Mouse (Mus musculus) heart, adult 18-20 months (tissue): Measurements from ENCODE around the gene Narf. TPM values are rescaled to one million over a fixed set of nuclear protein-coding genes. Genes with fewer than 3 reads are reported as not detected.

Experiments
- DNase-seq, 2 experiments: peaks; one replicate each; pipeline ENCODE4 v3.0.0; 2021 to 2022; ENCODE audit warnings: mixed read lengths in 1 of 2
- total RNA-seq, 2 experiments: library from RNA; stranded (reverse); gene quantifications; 2 replicates each; pipeline ENCODE4 v1.2.3; 2021

Narf gene
- total RNA-seq, 2 experiments from 2014 or later, result 71.4 to 83.6 TPM

GRCm38 (mm10) chr11:121235475-121236238 is 1.4 kb upstream of the Narf start:
- peak in 1 of 2 experiments; percentile 44 for DNase-seq

- DNase-seq, result no peak
Measured at GRCm38 (mm10) chr11:121237345-121238128, 484 bp downstream of the Narf start.

DNA sequence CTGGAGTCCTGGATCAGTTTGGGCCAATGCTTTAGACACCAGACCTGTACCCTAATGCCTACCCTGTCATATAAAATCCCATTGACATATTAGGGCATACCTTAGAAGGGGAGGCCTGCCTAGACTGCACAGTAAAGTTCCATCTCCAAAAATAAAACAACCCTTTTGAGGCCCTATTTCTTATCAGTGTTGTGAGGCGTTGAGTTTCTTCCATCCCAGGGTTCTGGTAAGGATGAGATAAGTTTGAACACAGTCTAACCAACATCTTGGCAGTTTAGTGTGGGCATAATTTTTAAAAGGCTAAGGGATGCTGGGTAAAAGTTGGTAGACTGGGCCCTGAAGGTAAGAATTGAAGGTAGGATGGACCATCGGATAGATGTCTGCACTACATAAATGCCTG is 2.6 kb downstream of the Narf start:
- DNase-seq, result no peak

GRCm38 (mm10) chr11:121250196-121250595 is 13.1 kb downstream of the Narf start:
- no peak for DNase-seq

DNA sequence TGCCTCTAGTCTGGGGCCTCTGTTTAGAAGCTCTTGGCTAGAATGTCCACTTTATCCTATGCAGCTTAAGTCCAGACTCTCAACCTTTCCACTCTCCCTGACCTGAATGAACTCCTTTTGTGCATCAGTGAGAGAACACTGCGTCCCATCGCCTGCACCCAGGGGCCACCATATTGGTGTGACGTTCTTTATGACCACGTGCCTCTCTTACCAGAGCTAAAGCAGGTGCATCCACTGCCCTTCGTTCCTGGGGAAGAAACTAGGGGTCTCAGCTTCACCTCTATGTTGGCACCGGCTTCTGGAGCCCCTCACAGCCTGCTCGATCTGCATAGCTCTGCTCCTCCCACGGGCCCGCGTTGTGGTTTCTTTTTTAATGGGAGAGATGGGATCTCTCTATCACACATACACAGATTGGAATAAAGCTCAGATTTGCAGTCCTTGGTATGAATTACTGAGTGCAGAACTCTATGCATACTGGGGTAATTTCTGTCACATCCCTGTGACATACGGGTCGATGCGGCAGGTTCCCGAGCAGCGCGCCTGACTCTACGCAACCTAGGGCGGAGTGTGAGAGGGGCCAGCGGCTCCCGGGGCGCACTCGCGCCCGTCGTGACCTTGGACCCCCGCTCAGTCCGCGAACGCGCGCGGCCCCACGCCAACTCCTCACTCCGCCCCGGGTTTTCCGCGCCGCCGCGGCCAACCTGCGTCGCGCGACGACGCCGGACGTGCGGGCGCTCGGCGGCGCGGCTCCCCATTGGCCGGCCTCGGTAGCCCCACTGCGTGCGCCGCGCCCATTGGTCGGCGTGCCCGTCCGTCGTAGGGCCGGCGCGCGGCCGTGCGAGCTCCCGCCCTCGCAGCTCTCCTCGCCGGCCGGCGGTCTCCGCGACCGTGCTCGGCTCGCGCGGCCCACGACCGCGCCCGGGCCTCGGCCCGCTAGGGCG is 22.4 kb downstream of the Narf start, which contains the start of gene Foxk2:
TSS of gene Foxk2 (plus strand) at position 831 of the 941 bp plus-strand sequence.
- peak; percentile 91 to 94 for DNase-seq

GRCm38 (mm10) chr11:121260211-121260906 is 23.3 kb downstream of the Narf start:
- DNase-seq, result peak; percentile 13 to 41

DNA sequence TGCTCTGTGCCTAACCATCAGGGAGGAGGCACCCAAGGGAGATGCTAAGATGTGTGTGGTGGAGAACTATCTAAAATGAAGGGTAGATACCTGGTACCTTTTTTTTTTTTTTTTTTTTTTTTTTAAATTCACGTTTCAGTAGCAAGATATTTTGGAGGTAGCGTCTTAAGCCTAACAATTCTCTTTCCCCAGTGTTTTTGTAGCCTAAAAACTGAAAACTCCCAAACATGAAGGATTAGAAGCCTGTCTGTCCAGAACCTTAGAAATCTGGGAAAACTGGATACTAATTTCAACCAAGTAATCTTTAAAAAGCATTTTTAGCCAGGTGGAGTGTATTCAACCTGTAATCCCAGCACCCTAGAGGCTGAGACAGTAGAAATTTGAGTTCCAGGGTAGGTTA is 24.0 kb downstream of the Narf start:
- DNase-seq, result no peak

DNA sequence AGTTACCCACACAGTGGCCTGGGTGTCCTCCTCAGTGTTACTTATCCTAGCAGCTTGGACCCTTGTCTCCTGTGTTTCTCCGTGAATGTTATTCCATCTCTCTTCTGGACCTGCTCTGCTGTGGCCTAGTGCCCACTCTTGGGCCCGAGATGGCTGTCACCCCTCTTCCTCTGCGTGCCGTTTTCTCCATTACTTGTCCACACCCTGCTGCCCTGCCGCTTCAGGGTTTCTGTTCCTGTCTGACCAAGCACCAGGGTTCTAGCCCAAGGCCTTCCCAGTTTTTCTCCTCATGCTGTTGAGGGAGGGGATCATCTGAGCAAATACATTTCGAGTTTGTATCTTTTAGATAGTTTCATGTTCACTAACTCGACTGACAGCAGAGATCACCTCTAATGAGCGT is 40.5 kb downstream of the Narf start:
- no peak for DNase-seq

- DNase-seq, result no peak
Measured at GRCm38 (mm10) chr11:121278011-121278410, 41.0 kb downstream of the Narf start.

- DNase-seq, result no peak
Measured at GRCm38 (mm10) chr11:121282911-121283310, 45.9 kb downstream of the Narf start.

GRCm38 (mm10) chr11:121289859-121290258 is 52.8 kb downstream of the Narf start:
- no peak for DNase-seq

DNA sequence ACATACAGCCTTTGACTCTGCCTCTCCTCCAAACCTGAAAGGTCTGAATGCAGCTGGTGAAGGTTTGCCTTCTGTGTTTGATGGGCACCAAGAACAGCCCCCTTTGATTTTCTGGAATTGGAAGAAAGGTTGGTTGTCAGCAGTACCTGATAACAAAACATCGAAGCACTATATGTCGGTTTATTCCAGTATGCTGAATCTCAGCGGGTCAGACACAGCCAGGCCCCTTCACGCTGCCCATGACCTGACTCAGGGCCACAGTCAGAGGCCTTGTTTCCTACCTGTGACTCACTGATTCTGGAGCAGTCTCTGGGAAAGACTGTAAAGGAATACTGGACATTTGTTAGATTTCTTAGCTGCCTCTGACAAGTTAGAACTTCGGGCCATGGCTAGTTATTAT is 57.7 kb downstream of the Narf start:
- no peak for DNase-seq

- DNase-seq, result no peak
Measured at GRCm38 (mm10) chr11:121298493-121298892, 61.4 kb downstream of the Narf start.

GRCm38 (mm10) chr11:121300265-121300664 is 63.2 kb downstream of the Narf start:
- no peak for DNase-seq

DNA sequence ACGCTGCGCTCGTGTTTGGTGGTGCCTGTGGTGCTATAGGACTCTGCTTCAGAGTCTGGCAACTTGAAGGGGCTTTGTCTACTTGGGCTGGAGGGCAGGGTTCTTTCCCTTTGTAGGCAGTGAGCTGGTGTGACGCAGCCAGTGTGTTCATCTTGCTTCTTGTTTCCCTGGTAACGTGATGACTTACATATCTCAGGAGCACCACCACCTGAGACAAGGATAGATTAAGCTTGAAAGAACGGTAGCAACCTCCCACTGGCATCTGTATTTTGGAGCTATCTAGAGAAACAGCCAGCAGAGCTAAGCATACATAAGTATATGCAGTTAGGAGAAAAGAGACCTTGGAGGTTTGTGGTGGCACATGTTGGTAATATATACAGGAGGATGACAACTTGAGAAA is 68.3 kb downstream of the Narf start:
- no peak for DNase-seq

Other genes with a start within 250 kb of the Narf start
- gene Csnk1d, start 245.9 kb upstream of the Narf start, total RNA-seq, result 10 to 100 TPM; 49.2 to 55.1 TPM
- 1 to 10 TPM in 1 of 2 experiments, under 1 TPM in 1; 0.35 to 1.1 TPM for gene Cd7, start 197.8 kb upstream of the Narf start, total RNA-seq
- gene Sectm1b, start 173.7 kb upstream of the Narf start, total RNA-seq, result not detected
- under 1 TPM in 1 of 2 experiments, not detected in 1; 0.26 TPM for gene Sectm1a, start 156.0 kb upstream of the Narf start, total RNA-seq
- gene Tex19.2, start 118.6 kb upstream of the Narf start, total RNA-seq, result not detected
- gene Tex19.1, start 91.1 kb upstream of the Narf start, total RNA-seq, result not detected
- gene Uts2r, start 77.0 kb upstream of the Narf start, total RNA-seq, result under 1 TPM in 1 of 2 experiments, not detected in 1; 0.30 TPM
- gene Hexdc, start 32.8 kb upstream of the Narf start, total RNA-seq, result 1 to 10 TPM; 7.4 to 8.8 TPM
- 10 to 100 TPM; 17.0 to 17.9 TPM for gene Ogfod3, start 32.5 kb upstream of the Narf start, total RNA-seq
- gene Cybc1, start 7.9 kb upstream of the Narf start, total RNA-seq, result 10 to 100 TPM; 10.2 to 12.6 TPM
- 10 to 100 TPM; 17.7 to 18.5 TPM for gene Foxk2, start 22.7 kb downstream of the Narf start, total RNA-seq
- gene Wdr45b, start 117.2 kb downstream of the Narf start, total RNA-seq, result 10 to 100 TPM; 33.4 to 34.2 TPM
- 1 to 10 TPM; 2.0 to 2.1 TPM for gene Rab40b, start 151.0 kb downstream of the Narf start, total RNA-seq
- 1 to 10 TPM; 6.0 to 6.9 TPM for gene Fn3krp, start 184.1 kb downstream of the Narf start, total RNA-seq
- gene Fn3k, start 197.7 kb downstream of the Narf start, total RNA-seq, result 10 to 100 TPM; 27.8 to 33.3 TPM
- gene Tbcd, start 214.7 kb downstream of the Narf start, total RNA-seq, result 10 to 100 TPM; 12.0 to 12.7 TPM